Mouse (Mus musculus) hindbrain, embryonic 16.5 days (tissue): ENCODE data around the gene Nfe2l2. TPM values are rescaled to one million over a fixed set of nuclear protein-coding genes. Genes with fewer than 3 reads are reported as not detected.
A peak's percentile ranks its signal among the peaks of the same experiment; 100 is the strongest.

Experiments used
- ATAC-seq: fragments of 200-750 bp; cut with Nextera tagmentation; 2 replicates; pipeline ENCODE4 v1.8.0; 2017; ENCODE audit warnings: moderate TSS enrichment, moderate library complexity
- H3K27ac ChIP-seq: fragments of 300-500 bp; sonication (generic); 2 replicates; pipeline ENCODE4 v1.5.1; 2014; ENCODE audit warnings: low read depth, mild to moderate bottlenecking, control low read depth, low read length, moderate library complexity
- H3K27me3 ChIP-seq: fragments of 300-500 bp; sonication (generic); replicated peaks from 2 replicates; pipeline ENCODE4 v1.6.1; 2014; ENCODE audit warnings: low read length; ENCODE audit not compliant: control insufficient read depth, insufficient read depth
- H3K36me3 ChIP-seq: fragments of 300-500 bp; sonication (generic); 2 replicates; pipeline ENCODE4 v1.6.1; 2014; ENCODE audit warnings: mild to moderate bottlenecking, low read length, moderate library complexity, mixed read lengths; ENCODE audit not compliant: control insufficient read depth, insufficient read depth
- H3K4me1 ChIP-seq: fragments of 300-500 bp; sonication (generic); 2 replicates; pipeline ENCODE4 v1.6.1; 2014; ENCODE audit warnings: low read depth, low read length; ENCODE audit not compliant: control insufficient read depth, insufficient read depth
- H3K4me2 ChIP-seq: fragments of 300-500 bp; sonication (generic); 2 replicates; pipeline ENCODE4 v1.6.1; 2014; ENCODE audit warnings: mild to moderate bottlenecking, low read length, control low read depth, moderate library complexity
- H3K4me3 ChIP-seq: fragments of 300-500 bp; sonication (generic); 2 replicates; pipeline ENCODE4 v1.5.1; 2014; ENCODE audit warnings: mild to moderate bottlenecking, low read length, control low read depth, moderate library complexity
- H3K9ac ChIP-seq: fragments of 300-500 bp; sonication (generic); 2 replicates; pipeline ENCODE4 v1.6.1; 2014; ENCODE audit warnings: low read depth, mild to moderate bottlenecking, control low read depth, low read length, moderate library complexity
- H3K9me3 ChIP-seq: fragments of 300-500 bp; sonication (generic); 2 replicates; pipeline ENCODE4 v1.6.1; 2014; ENCODE audit warnings: mild to moderate bottlenecking, low read length, moderate library complexity; ENCODE audit not compliant: control insufficient read depth
- WGBS: fragments of 180-500 bp; shearing (Covaris S2); extraction: QIAGEN DNeasy Blood & Tissue Kit; methylation state at CpG from one replicate; pipeline ENCODE4 v1.1.7; 2014; 5-methylcytosine and 5-hydroxymethylcytosine counted together
- polyA plus RNA-seq: library from polyadenylated mRNA; unstranded; fragments of >200 nt; fragmentation: Nextera tagmentation; extraction: Ambion mirVana; gene quantifications from 2 replicates; pipeline ENCODE4 v1.2.1, GENCODE M21; 2015

The Nfe2l2 gene
- polyA plus RNA-seq, 1 experiment from 2014 or later, result 14.3 TPM

GRCm38 (mm10) chr2:75660255-75660948, 44.0 kb downstream of the Nfe2l2 start:
- H3K4me1 ChIP-seq, result peaks cover 16% of the 10 kb centered on the region
- H3K27me3 ChIP-seq, result no peaks in the 10 kb centered on the region
- H3K4me2 ChIP-seq, result peak overlapping the region; percentile 93
- peak overlapping the region; percentile 89 for H3K4me3 ChIP-seq
- H3K9ac ChIP-seq, result peak overlapping the region; percentile 99
- ATAC-seq, result no peak
- peak overlapping the region; percentile 100 for H3K27ac ChIP-seq
- 4% methylated on average over 15 of the region's 15 CpGs for WGBS
- peaks cover 14% of the 10 kb centered on the region for H3K36me3 ChIP-seq
- no peaks in the 10 kb centered on the region for H3K9me3 ChIP-seq

- peak overlapping the region; percentile 93 for H3K4me2 ChIP-seq
- under 1% methylated on average over 31 of the region's 47 CpGs for WGBS
- peaks cover 14% of the 10 kb centered on the region for H3K36me3 ChIP-seq
- peak overlapping the region; percentile 99 for H3K9ac ChIP-seq
- H3K27ac ChIP-seq, result peak overlapping the region; percentile 100
- H3K9me3 ChIP-seq, result no peaks in the 10 kb centered on the region
- peak; percentile 66 for ATAC-seq
- no peaks in the 10 kb centered on the region for H3K27me3 ChIP-seq
- peak overlapping the region; percentile 89 for H3K4me3 ChIP-seq
- H3K4me1 ChIP-seq, result peaks cover 16% of the 10 kb centered on the region
Measured at GRCm38 (mm10) chr2:75659629-75659960, 44.8 kb downstream of the Nfe2l2 start.

GRCm38 (mm10) chr2:75658727-75659628, 45.5 kb downstream of the Nfe2l2 start, which contains the start of gene Hnrnpa3:
Gene Hnrnpa3, plus strand, starts transcription at chr2:75659261.
- WGBS, result under 1% methylated on average over 81 of the region's 102 CpGs
- peak within 1 kb of the TSS; percentile 100 for H3K27ac ChIP-seq
- peak within 1 kb of the TSS; percentile 89 for H3K4me3 ChIP-seq
- H3K4me2 ChIP-seq, result peak within 1 kb of the TSS; percentile 93
- peaks cover 16% of the 10 kb centered on the region for H3K4me1 ChIP-seq
- peaks cover 11% of the 10 kb centered on the region for H3K36me3 ChIP-seq
- H3K9me3 ChIP-seq, result no peaks in the 10 kb centered on the region
- no peaks in the 10 kb centered on the region for H3K27me3 ChIP-seq
- H3K9ac ChIP-seq, result peak within 1 kb of the TSS; percentile 99
- peak; percentile 97 for ATAC-seq

GRCm38 (mm10) chr2:75657907-75658691, 46.3 kb downstream of the Nfe2l2 start:
- H3K9me3 ChIP-seq, result no peaks in the 10 kb centered on the region
- H3K4me3 ChIP-seq, result peak overlapping the region; percentile 89
- peaks cover 8% of the 10 kb centered on the region for H3K36me3 ChIP-seq
- H3K27me3 ChIP-seq, result no peaks in the 10 kb centered on the region
- H3K27ac ChIP-seq, result peak overlapping the region; percentile 95
- WGBS, result 1% methylated on average over 18 of the region's 18 CpGs
- H3K9ac ChIP-seq, result peak overlapping the region; percentile 79
- peaks cover 16% of the 10 kb centered on the region for H3K4me1 ChIP-seq
- H3K4me2 ChIP-seq, result peak overlapping the region; percentile 58
- ATAC-seq, result no peak

- Histone ChIP-seq H3K27me3 (no peaks in the 10 kb centered on the region), H3K36me3 (no peaks in the 10 kb centered on the region), H3K27ac (peak overlapping the region; percentile 55), H3K9ac (no peak overlapping the region), H3K9me3 (no peaks in the 10 kb centered on the region), H3K4me1 (peaks cover 16% of the 10 kb centered on the region), H3K4me3 (no peak overlapping the region), H3K4me2 (no peak overlapping the region)
- no peak for ATAC-seq
- WGBS, result 94% methylated on average over 5 of the region's 5 CpGs
Measured at GRCm38 (mm10) chr2:75656924-75657323, 47.5 kb downstream of the Nfe2l2 start.

- WGBS, result 71% methylated on average over 1 of the region's 1 CpGs
- no peaks in the 10 kb centered on the region for H3K9me3 ChIP-seq
- H3K4me3 ChIP-seq, result no peak overlapping the region
- H3K27me3 ChIP-seq, result no peaks in the 10 kb centered on the region
- H3K4me2 ChIP-seq, result no peak overlapping the region
- H3K4me1 ChIP-seq, result peaks cover 6% of the 10 kb centered on the region
- ATAC-seq, result no peak
- H3K27ac ChIP-seq, result no peak overlapping the region
- no peaks in the 10 kb centered on the region for H3K36me3 ChIP-seq
- no peak overlapping the region for H3K9ac ChIP-seq
Measured at GRCm38 (mm10) chr2:75654679-75655078, 49.8 kb downstream of the Nfe2l2 start.

GRCm38 (mm10) chr2:75653150-75653549, 51.3 kb downstream of the Nfe2l2 start:
- Histone ChIP-seq H3K4me1 (peaks cover 6% of the 10 kb centered on the region), H3K4me2 (no peak overlapping the region), H3K27me3 (no peaks in the 10 kb centered on the region), H3K36me3 (no peaks in the 10 kb centered on the region), H3K27ac (no peak overlapping the region), H3K9me3 (no peaks in the 10 kb centered on the region), H3K9ac (no peak overlapping the region), H3K4me3 (no peak overlapping the region)
- no peak for ATAC-seq

GRCm38 (mm10) chr2:75650437-75650836, 54.0 kb downstream of the Nfe2l2 start:
- Histone ChIP-seq H3K27me3 (no peaks in the 10 kb centered on the region), H3K9me3 (no peaks in the 10 kb centered on the region), H3K27ac (no peak overlapping the region), H3K4me1 (no peaks in the 10 kb centered on the region), H3K4me2 (no peak overlapping the region), H3K4me3 (no peak overlapping the region), H3K36me3 (no peaks in the 10 kb centered on the region), H3K9ac (no peak overlapping the region)
- no peak for ATAC-seq
- WGBS, result 88% methylated on average over 1 of the region's 1 CpGs

GRCm38 (mm10) chr2:75645251-75645650, 59.2 kb downstream of the Nfe2l2 start:
- Histone ChIP-seq H3K9me3 (no peaks in the 10 kb centered on the region), H3K36me3 (no peaks in the 10 kb centered on the region), H3K9ac (no peak overlapping the region), H3K4me3 (no peak overlapping the region), H3K27ac (no peak overlapping the region), H3K27me3 (no peaks in the 10 kb centered on the region), H3K4me2 (no peak overlapping the region), H3K4me1 (no peaks in the 10 kb centered on the region)
- ATAC-seq, result no peak
- 94% methylated on average over 12 of the region's 12 CpGs for WGBS
